Mouse (Mus musculus): ENCODE results near the gene Cbx5. TPM values are rescaled to one million over a fixed set of nuclear protein-coding genes. Genes with fewer than 3 reads are reported as not detected.

Gene Cbx5
- total and polyA plus RNA-seq, 3 experiments, result 94.9 to 171 (median 128) TPM

DNA sequence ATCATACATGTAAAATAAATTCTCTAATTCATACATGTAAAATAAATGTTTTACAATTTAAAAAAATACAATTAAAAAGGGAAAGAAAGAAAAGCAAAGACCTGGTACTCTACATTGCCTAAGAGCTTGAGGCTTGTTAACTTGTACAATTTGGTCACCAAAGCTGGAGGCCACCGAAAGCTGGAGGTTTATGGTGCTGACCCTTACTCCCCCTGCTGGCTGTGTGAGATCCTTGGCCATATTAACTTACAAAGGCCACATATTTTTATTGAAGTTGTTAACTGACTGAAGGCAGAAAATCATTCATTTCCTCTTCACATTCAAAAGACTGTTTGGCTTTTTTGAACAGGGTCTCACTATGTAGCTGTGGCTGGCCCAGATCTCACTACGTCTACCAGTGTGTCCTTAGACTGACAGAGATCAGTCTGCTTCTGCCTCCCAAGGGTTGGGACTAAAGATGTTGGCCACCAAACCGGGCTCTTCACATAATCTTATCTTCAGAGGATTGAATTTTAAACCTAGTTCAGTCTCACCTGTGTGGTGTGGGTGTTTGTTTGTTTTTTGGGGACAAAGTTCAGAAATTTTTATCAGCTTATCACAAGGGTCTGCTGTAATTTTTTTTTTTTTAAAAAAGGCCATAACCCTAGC, 41.3 kb upstream of the Cbx5 start:
- Histone ChIP-seq H3K9me3 (replicated peaks; ENCODE audit: low read length) (no peaks in the 10 kb centered on the region), H3K27ac (ENCODE audit: insufficient read depth, low read depth) (no peak overlapping the region), H3K9ac (ENCODE audit: insufficient read depth, low read depth) (no peak overlapping the region), H3K4me2 (ENCODE audit: insufficient read depth, low read depth, poor library complexity, severe bottlenecking) (no peak overlapping the region), H3K4me1 (ENCODE audit: control insufficient read depth in 1 of 2, insufficient read depth in 2 of 2) (peaks cover 0 to 48% of the 10 kb centered on the region in 2 experiments; a peak in 2 of 4 replicates), H3K27me3 (replicated peaks) (no peaks in the 10 kb centered on the region), H3K4me3 (replicated peaks in 1 of 3; ENCODE audit: low read depth in 2 of 3, low read length in 2 of 3, poor library complexity in 1 of 3) (no peak overlapping the region), H3K79me2 (replicated peaks; ENCODE audit: control insufficient read depth, extremely low read depth, insufficient read depth, poor library complexity, severe bottlenecking) (peaks cover 62% of the 10 kb centered on the region), H3K36me3 (replicated peaks in 1 of 2; ENCODE audit: control insufficient read depth in 1 of 2, insufficient read depth in 1 of 2, low read length in 1 of 2) (peaks cover 13 to 48% of the 10 kb centered on the region in 2 experiments)
- peak; percentile 59 for DNase-seq (ENCODE audit: extremely low read depth)
- TF ChIP-seq MAZ (IDR thresholded peaks at IDR 0.05; ENCODE audit: low read depth, low read length) (no peak), UBTF (IDR thresholded peaks at IDR 0.05; ENCODE audit: low read depth, low read length) (no peak), ELF1 (IDR thresholded peaks at IDR 0.05; ENCODE audit: low read depth, low read length) (no peak), MAX (IDR thresholded peaks at IDR 0.05; ENCODE audit: low read length) (no peak), MEF2A (IDR thresholded peaks at IDR 0.05; ENCODE audit: borderline replicate concordance, low read depth, low read length) (no peak), ZC3H11A (IDR thresholded peaks at IDR 0.05; ENCODE audit: low read depth, low read length) (no peak), CHD2 (IDR thresholded peaks at IDR 0.05; ENCODE audit: low read length) (no peak), CTCF (conservative IDR thresholded peaks at IDR 0.05 in 1 of 2, IDR thresholded peaks at IDR 0.05 in 1 of 2; ENCODE audit: low read depth in 2 of 2, low read length in 2 of 2) (peak; percentile 74 to 79), SIN3A (IDR thresholded peaks at IDR 0.05; ENCODE audit: low read length) (no peak), MAFK (IDR thresholded peaks at IDR 0.05; ENCODE audit: insufficient replicate concordance, low read length) (no peak), KAT2A (IDR thresholded peaks at IDR 0.05; ENCODE audit: insufficient replicate concordance, low read length) (no peak), RAD21 (IDR thresholded peaks at IDR 0.05; ENCODE audit: low read depth, low read length) (peak; percentile 52), POLR2A (IDR thresholded peaks at IDR 0.05; ENCODE audit: low read depth, low read length) (no peak), MXI1 (IDR thresholded peaks at IDR 0.05; ENCODE audit: low read depth, low read length) (no peak), MYC (IDR thresholded peaks at IDR 0.05; ENCODE audit: low read depth, low read length) (no peak), HCFC1 (IDR thresholded peaks at IDR 0.05; ENCODE audit: low read depth, low read length) (no peak), SMC3 (IDR thresholded peaks at IDR 0.05; ENCODE audit: low read depth, low read length) (peak; percentile 59)
- in situ Hi-C loops (cut with MboI; ENCODE audit: low pct_ligation_motif_present, low pct_unique_long_range_greater_than_20kb, low sequenced_read_pairs), result loop anchor here (5.0 kb wide), 1 partner anchor 36 kb away; no protein-coding TSS in a partner anchor
- dilution Hi-C loops (cut with MboI; ENCODE audit: extremely low pct_ligation_motif_present, extremely low pct_unique_long_range_greater_than_20kb, low sequenced_read_pairs), result no loop called here

DNA sequence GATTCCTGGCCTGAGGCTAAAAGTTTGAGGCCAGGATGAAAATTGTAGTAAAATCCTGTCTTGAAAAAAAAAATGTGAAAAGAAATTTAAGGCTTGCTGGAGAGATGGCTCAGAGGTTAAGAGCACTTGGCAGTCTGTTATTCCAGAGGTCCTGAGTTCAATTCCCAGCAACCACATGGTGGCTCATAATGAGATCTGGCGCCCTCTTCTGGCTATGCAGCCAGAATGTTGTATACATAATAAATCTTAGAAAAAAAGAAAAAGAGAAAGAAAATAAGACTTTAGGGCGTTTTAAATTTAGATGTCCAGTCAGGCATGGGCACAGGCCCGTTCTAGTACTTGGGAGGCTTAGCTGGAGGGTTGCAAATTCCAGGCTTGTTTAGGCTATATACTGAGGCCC, 40.1 kb upstream of the Cbx5 start:
- H3K36me3 ChIP-seq (replicated peaks in 1 of 2; ENCODE audit: control insufficient read depth in 1 of 2, insufficient read depth in 1 of 2, low read length in 1 of 2), result peaks cover 13 to 40% of the 10 kb centered on the region in 2 experiments
- TF ChIP-seq CHD2 (IDR thresholded peaks at IDR 0.05; ENCODE audit: low read length), result no peak
- no peak for TF ChIP-seq TBP (conservative IDR thresholded peaks at IDR 0.05; ENCODE audit: low read depth, low read length)
- peak; percentile 72; the same call in 1 of the 2 replicates for TF ChIP-seq MYC (IDR thresholded peaks at IDR 0.05; ENCODE audit: low read depth, low read length)
- no peak for TF ChIP-seq E2F4 (IDR thresholded peaks at IDR 0.05; ENCODE audit: insufficient replicate concordance, low read depth, low read length)
- peak; percentile 35 for TF ChIP-seq RAD21 (IDR thresholded peaks at IDR 0.05; ENCODE audit: low read depth, low read length)
- TF ChIP-seq SIN3A (IDR thresholded peaks at IDR 0.05; ENCODE audit: low read length), result no peak
- TF ChIP-seq ELF1 (IDR thresholded peaks at IDR 0.05; ENCODE audit: low read depth, low read length), result no peak
- TF ChIP-seq ZMIZ1 (IDR thresholded peaks at IDR 0.05; ENCODE audit: low read depth, low read length), result no peak
- peak; percentile 58 to 73 for TF ChIP-seq CTCF (conservative IDR thresholded peaks at IDR 0.05 in 1 of 2, IDR thresholded peaks at IDR 0.05 in 1 of 2; ENCODE audit: low read depth in 2 of 2, low read length in 2 of 2)
- TF ChIP-seq SMC3 (IDR thresholded peaks at IDR 0.05; ENCODE audit: low read depth, low read length), result peak; percentile 39
- TF ChIP-seq MAX (IDR thresholded peaks at IDR 0.05; ENCODE audit: low read length), result no peak
- TF ChIP-seq MXI1 (IDR thresholded peaks at IDR 0.05; ENCODE audit: low read depth, low read length), result no peak
- no peak for TF ChIP-seq MAFK (IDR thresholded peaks at IDR 0.05; ENCODE audit: insufficient replicate concordance, low read length)
- no peak for TF ChIP-seq JUND (conservative IDR thresholded peaks at IDR 0.05; ENCODE audit: low read depth, low read length)
- TF ChIP-seq ZKSCAN1 (IDR thresholded peaks at IDR 0.05; ENCODE audit: borderline replicate concordance, low read depth, low read length), result no peak
- no peak for TF ChIP-seq CHD1 (IDR thresholded peaks at IDR 0.05; ENCODE audit: low read depth, low read length)
- TF ChIP-seq NELFE (IDR thresholded peaks at IDR 0.05; ENCODE audit: low read depth, low read length), result no peak
- no peak for TF ChIP-seq BHLHE40 (IDR thresholded peaks at IDR 0.05; ENCODE audit: low read depth, low read length)
- no peak for TF ChIP-seq UBTF (IDR thresholded peaks at IDR 0.05; ENCODE audit: low read depth, low read length)
- no peak for TF ChIP-seq MAZ (IDR thresholded peaks at IDR 0.05; ENCODE audit: low read depth, low read length)
- TF ChIP-seq JUN (IDR thresholded peaks at IDR 0.05; ENCODE audit: insufficient read depth, low read depth, low read length), result no peak
- TF ChIP-seq POLR2A (IDR thresholded peaks at IDR 0.05; ENCODE audit: low read depth, low read length), result no peak
- no peak for TF ChIP-seq PAX5 (IDR thresholded peaks at IDR 0.05; ENCODE audit: low read length)
- no peak for TF ChIP-seq HCFC1 (IDR thresholded peaks at IDR 0.05; ENCODE audit: low read depth, low read length)
- no peak for TF ChIP-seq TCF12 (IDR thresholded peaks at IDR 0.05; ENCODE audit: low read depth, low read length)
- peak; percentile 61 for TF ChIP-seq ZNF384 (IDR thresholded peaks at IDR 0.05; ENCODE audit: low read depth, low read length)

More for the DNA sequence above, 40.1 kb upstream of the Cbx5 start:
- Histone ChIP-seq H3K79me2 (replicated peaks; ENCODE audit: control insufficient read depth, extremely low read depth, insufficient read depth, poor library complexity, severe bottlenecking) (peaks cover 58% of the 10 kb centered on the region), H3K4me3 (replicated peaks in 1 of 3; ENCODE audit: low read depth in 2 of 3, low read length in 2 of 3, poor library complexity in 1 of 3) (no peak overlapping the region), H3K27me3 (replicated peaks) (no peaks in the 10 kb centered on the region), H3K27ac (ENCODE audit: insufficient read depth, low read depth) (no peak overlapping the region), H3K4me1 (ENCODE audit: control insufficient read depth in 1 of 2, insufficient read depth in 2 of 2) (peaks cover 0 to 41% of the 10 kb centered on the region in 2 experiments; a peak in 2 of 4 replicates), H3K9ac (ENCODE audit: insufficient read depth, low read depth) (no peak overlapping the region), H3K9me3 (replicated peaks; ENCODE audit: low read length) (no peaks in the 10 kb centered on the region), H3K4me2 (ENCODE audit: insufficient read depth, low read depth, poor library complexity, severe bottlenecking) (no peak overlapping the region)
- dilution Hi-C loops (cut with MboI; ENCODE audit: extremely low pct_ligation_motif_present, extremely low pct_unique_long_range_greater_than_20kb, low sequenced_read_pairs) (no loop called here), in situ Hi-C loops (cut with MboI; ENCODE audit: low pct_ligation_motif_present, low pct_unique_long_range_greater_than_20kb, low sequenced_read_pairs) (loop anchor here (5.0 kb wide), 1 partner anchor 38 kb away; no protein-coding TSS in a partner anchor)
- peak; percentile 62 for DNase-seq (ENCODE audit: extremely low read depth)

Measured in CH12.LX (cell line).